Mouse (Mus musculus) cerebellum, adult 9-10 months (tissue): ENCODE results near the gene Prss16.

Source experiments
- DNase-seq: peaks from one replicate; pipeline ENCODE4 v3.0.0; 2022

Gene Prss16

GRCm38 (mm10) chr13:22005605-22006333 is 3.8 kb downstream of the Prss16 start:
- DNase-seq, result no peak

- no peak for DNase-seq
Measured at GRCm38 (mm10) chr13:22001823-22002222, 7.7 kb downstream of the Prss16 start.

- no peak for DNase-seq
Measured at GRCm38 (mm10) chr13:22001346-22001745, 8.2 kb downstream of the Prss16 start.

- no peak for DNase-seq
Measured at GRCm38 (mm10) chr13:21999147-21999546, 10.4 kb downstream of the Prss16 start.

- no peak for DNase-seq
Measured at GRCm38 (mm10) chr13:21998412-21998811, 11.1 kb downstream of the Prss16 start.

- DNase-seq, result no peak
Measured at GRCm38 (mm10) chr13:21997821-21998220, 11.7 kb downstream of the Prss16 start.

- DNase-seq, result no peak
Measured at GRCm38 (mm10) chr13:21997201-21997820, 12.2 kb downstream of the Prss16 start.

- no peak for DNase-seq
Measured at GRCm38 (mm10) chr13:21996840-21997185, 12.7 kb downstream of the Prss16 start.

GRCm38 (mm10) chr13:21996101-21996839 is 13.3 kb downstream of the Prss16 start:
- DNase-seq, result no peak

- DNase-seq, result no peak
Measured at GRCm38 (mm10) chr13:21995331-21995914, 14.1 kb downstream of the Prss16 start.

GRCm38 (mm10) chr13:21994896-21995295 is 14.6 kb downstream of the Prss16 start:
- DNase-seq, result no peak

- DNase-seq, result no peak
Measured at GRCm38 (mm10) chr13:21993957-21994738, 15.4 kb downstream of the Prss16 start.

- DNase-seq, result no peak
Measured at GRCm38 (mm10) chr13:21992550-21992949, 17.0 kb downstream of the Prss16 start.

- no peak for DNase-seq
Measured at GRCm38 (mm10) chr13:21984486-21984885, 25.1 kb downstream of the Prss16 start.

- DNase-seq, result no peak
Measured at GRCm38 (mm10) chr13:21981803-21982193, 27.7 kb downstream of the Prss16 start.

- peak; percentile 41 for DNase-seq
Measured at GRCm38 (mm10) chr13:21980981-21981802, 28.4 kb downstream of the Prss16 start, which contains the start of gene Pom121l2. Gene Pom121l2 (plus strand): TSS chr13:21981194.

GRCm38 (mm10) chr13:21974726-21975473 is 34.6 kb downstream of the Prss16 start:
- peak; percentile 85 for DNase-seq

- peak; percentile 86 for DNase-seq
Measured at GRCm38 (mm10) chr13:21974221-21974725, 35.3 kb downstream of the Prss16 start.

GRCm38 (mm10) chr13:21971641-21972040 is 37.9 kb downstream of the Prss16 start:
- peak; percentile 36 for DNase-seq

- DNase-seq, result no peak
Measured at GRCm38 (mm10) chr13:21969816-21970215, 39.7 kb downstream of the Prss16 start.

GRCm38 (mm10) chr13:21969269-21969668 is 40.3 kb downstream of the Prss16 start:
- DNase-seq, result no peak
